Mouse (Mus musculus) heart, adult 2 months (tissue): ENCODE data around the gene D230025D16Rik. TPM values are rescaled to one million over a fixed set of nuclear protein-coding genes. Genes with fewer than 3 reads are reported as not detected.

Experiments
- DNase-seq, 2 experiments: peaks; one replicate each; pipeline ENCODE4 v3.0.0; 2021
- H3K27ac ChIP-seq: fragments of 200-600 bp; 2 replicates; pipeline ENCODE4 v1.8.1; 2022
- H3K27me3 ChIP-seq: fragments of 200-500 bp; 2 replicates; pipeline ENCODE4 v1.6.1; 2012; ENCODE audit warnings: mild to moderate bottlenecking, low read length, inconsistent platforms, mixed read lengths; ENCODE audit not compliant: control insufficient read depth, insufficient read depth
- H3K36me3 ChIP-seq: fragments of 200-500 bp; 2 replicates; pipeline ENCODE4 v1.6.1; 2012; ENCODE audit warnings: low read length, inconsistent platforms; ENCODE audit not compliant: control insufficient read depth, insufficient read depth
- H3K4me1 ChIP-seq: fragments of 200-500 bp; 2 replicates; pipeline ENCODE4 v1.6.1; 2011; ENCODE audit warnings: low read length; ENCODE audit not compliant: control insufficient read depth, insufficient read depth
- H3K4me3 ChIP-seq: fragments of 200-600 bp; 2 replicates; pipeline ENCODE4 v1.8.1; 2022
- H3K79me2 ChIP-seq: fragments of 200-500 bp; replicated peaks from 2 replicates; pipeline ENCODE4 v1.6.1; 2012; ENCODE audit warnings: mild to moderate bottlenecking, inconsistent platforms, low read length, moderate library complexity, mixed read lengths; ENCODE audit not compliant: control insufficient read depth, insufficient read depth
- H3K9ac ChIP-seq: fragments of 200-500 bp; 2 replicates; pipeline ENCODE4 v1.6.1; 2012; ENCODE audit warnings: low read depth, mild to moderate bottlenecking, control low read depth, inconsistent platforms, low read length, mixed read lengths
- CTCF ChIP-seq: fragments of 200-600 bp; IDR thresholded peaks from 2 replicates; pipeline ENCODE4 v1.8.1; 2022; ENCODE audit warnings: antibody characterized with exemption, mild to moderate bottlenecking, moderate library complexity
- EP300 ChIP-seq: fragments of 200-500 bp; IDR thresholded peaks from 2 replicates; pipeline ENCODE4 v1.6.1; 2011; ENCODE audit warnings: low read depth, low read length, control low read depth; ENCODE audit not compliant: insufficient read depth
- POLR2A ChIP-seq: fragments of 200-500 bp; IDR thresholded peaks from 2 replicates; pipeline ENCODE4 v1.6.1; 2011; ENCODE audit warnings: mild to moderate bottlenecking, low read depth, low read length, control low read depth; ENCODE audit not compliant: insufficient read depth
- whole genome bisulfite sequencing: fragments of 180-500 bp; shearing (Covaris S2); methylation state at CpG from one replicate; pipeline ENCODE4 v1.1.7; 2018; 5-methylcytosine and 5-hydroxymethylcytosine counted together
- intact Hi-C: fragments of 180-260 bp; cut with DNase I; formaldehyde crosslinking; loops from one replicate; pipeline ENCODE4 v1.15.1; 2025
- polyA plus RNA-seq: library from polyadenylated mRNA; depleted of rRNA; stranded (reverse); fragments of >200 nt; gene quantifications from 2 replicates; pipeline ENCODE4 v1.2.3, GENCODE M21; 2012
- total RNA-seq, 2 experiments: library from RNA; stranded (reverse); gene quantifications; 2 replicates each; pipeline ENCODE4 v1.2.3; 2021

D230025D16Rik gene
- total and polyA plus RNA-seq, 3 experiments: 16.5 to 20.3 (median 19.2) TPM

GRCm38 (mm10) chr8:105233126-105233935, 8.4 kb downstream of the D230025D16Rik start:
- intact Hi-C loops: no loop called here
- Histone ChIP-seq H3K27ac (no peak overlapping the region; the same call in 1 of the 2 replicates), H3K27me3 (no peaks in the 10 kb centered on the region), H3K9ac (no peak overlapping the region), H3K4me3 (no peak overlapping the region), H3K4me1 (no peaks in the 10 kb centered on the region; the same call in none of the 2 replicates), H3K79me2 (0 out of 2 replicates have a peak, but pooled peaks cover 1% of the 10 kb centered on the region), H3K36me3 (peaks cover 8% of the 10 kb centered on the region)
- 73% methylated on average over 1 of the region's 1 CpGs for WGBS
- DNase-seq: no peak
- TF ChIP-seq EP300 (no peak), CTCF (no peak), POLR2A (no peak)

GRCm38 (mm10) chr8:105235206-105235605, 10.3 kb downstream of the D230025D16Rik start:
- no peaks in the 10 kb centered on the region; the same call in 1 of the 2 replicates for H3K4me1 ChIP-seq
- no peak overlapping the region for H3K9ac ChIP-seq
- TF ChIP-seq EP300 (no peak), POLR2A (no peak), CTCF (no peak)
- 60% methylated on average over 1 of the region's 1 CpGs for WGBS
- no peaks in the 10 kb centered on the region for H3K79me2 ChIP-seq
- peaks cover 8% of the 10 kb centered on the region for H3K36me3 ChIP-seq
- no peaks in the 10 kb centered on the region for H3K27me3 ChIP-seq
- DNase-seq: no peak
- intact Hi-C loops: no loop called here
- H3K4me3 ChIP-seq: no peak overlapping the region
- no peak overlapping the region for H3K27ac ChIP-seq

- intact Hi-C loops: no loop called here
- no peak overlapping the region for H3K9ac ChIP-seq
- no peak for TF ChIP-seq EP300
- no peak for TF ChIP-seq CTCF
- no peak for TF ChIP-seq POLR2A
- H3K27ac ChIP-seq: no peak overlapping the region
- H3K27me3 ChIP-seq: no peaks in the 10 kb centered on the region
- no peaks in the 10 kb centered on the region for H3K79me2 ChIP-seq
- peaks cover 8% of the 10 kb centered on the region for H3K36me3 ChIP-seq
- no peak overlapping the region for H3K4me3 ChIP-seq
- DNase-seq: no peak
- 91% methylated on average over 14 of the region's 14 CpGs for WGBS
- H3K4me1 ChIP-seq: no peaks in the 10 kb centered on the region; the same call in 1 of the 2 replicates
These were observed 12.6 kb downstream of the D230025D16Rik start for GRCm38 (mm10) chr8:105237442-105238142.

GRCm38 (mm10) chr8:105241016-105241415, 16.1 kb downstream of the D230025D16Rik start:
- Histone ChIP-seq H3K9ac (no peak overlapping the region), H3K27ac (no peak overlapping the region), H3K79me2 (no peaks in the 10 kb centered on the region), H3K36me3 (0 out of 2 replicates have a peak, but pooled peaks cover under 1% of the 10 kb centered on the region), H3K4me1 (no peaks in the 10 kb centered on the region), H3K4me3 (no peak overlapping the region), H3K27me3 (no peaks in the 10 kb centered on the region)
- TF ChIP-seq CTCF (no peak), EP300 (no peak), POLR2A (no peak)
- no peak for DNase-seq
- WGBS: 93% methylated on average over 7 of the region's 7 CpGs
- intact Hi-C loops: no loop called here

GRCm38 (mm10) chr8:105251954-105252353, 27.0 kb downstream of the D230025D16Rik start:
- no peaks in the 10 kb centered on the region for H3K27me3 ChIP-seq
- H3K79me2 ChIP-seq: no peaks in the 10 kb centered on the region
- H3K4me3 ChIP-seq: no peak overlapping the region
- no peak overlapping the region for H3K27ac ChIP-seq
- no peak overlapping the region for H3K9ac ChIP-seq
- no peaks in the 10 kb centered on the region for H3K4me1 ChIP-seq
- DNase-seq: no peak
- intact Hi-C loops: no loop called here
- no peaks in the 10 kb centered on the region for H3K36me3 ChIP-seq
- WGBS: 89% methylated on average over 6 of the region's 6 CpGs
- TF ChIP-seq CTCF: no peak
- TF ChIP-seq POLR2A: no peak
- no peak for TF ChIP-seq EP300

- DNase-seq: no peak
- Histone ChIP-seq H3K27ac (no peak overlapping the region), H3K4me3 (no peak overlapping the region), H3K4me1 (no peaks in the 10 kb centered on the region), H3K27me3 (no peaks in the 10 kb centered on the region), H3K9ac (no peak overlapping the region), H3K36me3 (no peaks in the 10 kb centered on the region), H3K79me2 (no peaks in the 10 kb centered on the region)
- TF ChIP-seq EP300 (no peak), POLR2A (no peak), CTCF (no peak)
- WGBS: 76% methylated on average over 10 of the region's 10 CpGs
- intact Hi-C loops: no loop called here
These were observed 28.0 kb downstream of the D230025D16Rik start for GRCm38 (mm10) chr8:105252680-105253537.
